Mouse (Mus musculus): ENCODE measurements around the gene Fxyd1.

Fxyd1 gene

DNA sequence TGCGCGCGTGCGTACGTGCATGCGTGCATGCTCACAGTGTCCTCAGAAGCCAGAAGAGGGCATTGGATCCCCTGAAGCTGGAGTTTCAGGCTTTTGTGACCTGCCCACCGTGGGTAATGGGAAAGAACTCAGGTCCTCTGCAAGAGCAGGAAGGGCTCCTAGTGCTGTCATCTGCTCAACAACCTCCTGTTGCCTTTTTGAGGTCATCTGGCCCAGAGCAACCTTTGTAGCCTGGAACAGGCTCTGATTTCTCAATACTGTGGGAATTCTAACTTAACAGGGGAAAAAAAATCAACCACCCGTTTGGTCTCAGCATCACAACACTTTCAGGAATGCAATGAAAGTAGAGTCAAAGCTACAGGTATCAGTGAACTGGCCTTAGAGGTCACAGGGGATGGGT lies 22.7 kb upstream of the Fxyd1 start:
- no peak for DNase-seq (ENCODE audit: extremely low read depth, insufficient read length, low spot score)

- no peak for DNase-seq (ENCODE audit: extremely low read depth, insufficient read length, low spot score)
These were observed 21.0 kb upstream of the Fxyd1 start for GRCm38 (mm10) chr7:31077885-31078445.

- no peak for DNase-seq (ENCODE audit: extremely low read depth, insufficient read length, low spot score)
These were observed 20.5 kb upstream of the Fxyd1 start for GRCm38 (mm10) chr7:31077470-31077869.

DNA sequence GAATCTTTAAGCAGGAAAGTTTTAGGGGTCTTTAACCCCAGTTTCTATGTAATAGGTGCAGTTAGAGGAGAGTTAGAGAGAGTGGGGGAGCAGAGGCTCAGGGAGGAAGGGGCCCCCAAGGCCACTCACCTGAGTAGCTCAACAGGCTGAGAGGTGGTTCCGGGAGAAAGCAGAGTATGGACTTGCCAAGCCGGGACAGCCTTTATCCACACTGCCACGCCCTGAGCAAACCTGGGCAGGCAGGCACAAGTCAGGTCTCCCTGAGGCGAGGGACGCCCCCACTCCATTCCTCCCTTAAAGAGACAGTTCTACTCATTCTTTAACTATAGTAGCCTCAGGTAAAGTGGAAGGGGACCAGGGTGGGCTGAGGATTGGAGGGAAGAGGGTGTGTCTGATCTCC lies 19.5 kb upstream of the Fxyd1 start, which contains the start of gene Fxyd3:
Gene Fxyd3 (minus strand): TSS at position 213 of the 400 bp plus-strand sequence.
- DNase-seq (ENCODE audit: extremely low read depth, insufficient read length, low spot score), result no peak

DNA sequence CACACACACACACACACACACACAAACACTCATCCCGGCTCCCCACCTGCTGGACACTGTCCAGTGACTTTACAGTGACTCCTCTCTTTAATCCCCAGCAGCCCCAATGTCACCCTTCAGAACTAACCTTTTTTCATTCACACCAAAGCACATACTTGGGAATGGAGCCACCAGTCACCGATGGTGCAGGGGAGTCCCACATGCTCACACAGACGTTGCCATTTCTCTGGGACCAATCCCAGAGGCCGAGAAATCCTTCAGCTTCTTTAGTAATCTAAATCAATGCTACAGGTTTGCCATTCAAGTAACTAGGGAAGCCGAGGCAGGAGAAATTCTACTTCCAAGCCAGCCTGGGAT lies 17.7 kb upstream of the Fxyd1 start:
- no peak for DNase-seq (ENCODE audit: extremely low read depth, insufficient read length, low spot score)

DNA sequence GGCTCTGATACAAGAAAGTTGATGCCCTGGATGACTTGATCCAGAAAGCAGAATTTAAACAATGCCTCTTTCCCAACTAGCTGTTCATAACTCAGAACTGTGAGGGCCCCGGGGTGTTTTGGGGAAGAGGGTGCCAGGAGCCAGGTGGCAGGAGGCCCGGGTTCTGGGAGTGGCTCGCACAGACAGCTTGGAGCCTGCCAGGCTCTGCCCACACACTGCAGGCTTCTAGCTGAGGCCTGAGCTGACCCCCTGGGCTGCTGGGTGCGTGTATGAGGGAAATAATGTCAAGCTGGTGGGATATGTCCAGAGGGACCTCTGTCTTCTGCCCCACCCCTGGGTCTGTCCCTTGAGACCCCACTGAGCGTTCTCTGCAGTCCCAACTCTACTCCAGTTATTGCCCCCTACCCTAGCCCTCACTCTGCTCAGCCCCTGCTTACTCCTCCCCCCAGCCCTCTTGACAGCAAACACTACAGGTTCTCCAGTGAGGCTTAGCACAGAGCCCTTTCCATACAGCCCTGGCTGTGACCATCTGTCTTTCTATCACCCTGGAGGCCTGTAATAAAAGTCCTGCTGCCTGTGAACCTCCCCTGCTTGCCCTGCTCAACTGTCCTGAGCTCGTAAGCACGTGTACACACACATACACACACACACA lies 17.2 kb upstream of the Fxyd1 start:
- DNase-seq (ENCODE audit: extremely low read depth, insufficient read length, low spot score), result no peak

- DNase-seq (ENCODE audit: extremely low read depth, insufficient read length, low spot score), result no peak
These were observed 16.5 kb upstream of the Fxyd1 start for GRCm38 (mm10) chr7:31073546-31073945.

GRCm38 (mm10) chr7:31072326-31072725 lies 15.3 kb upstream of the Fxyd1 start:
- DNase-seq (ENCODE audit: extremely low read depth, insufficient read length, low spot score), result no peak

GRCm38 (mm10) chr7:31070324-31070723 lies 13.3 kb upstream of the Fxyd1 start:
- DNase-seq (ENCODE audit: extremely low read depth, insufficient read length, low spot score), result no peak

DNA sequence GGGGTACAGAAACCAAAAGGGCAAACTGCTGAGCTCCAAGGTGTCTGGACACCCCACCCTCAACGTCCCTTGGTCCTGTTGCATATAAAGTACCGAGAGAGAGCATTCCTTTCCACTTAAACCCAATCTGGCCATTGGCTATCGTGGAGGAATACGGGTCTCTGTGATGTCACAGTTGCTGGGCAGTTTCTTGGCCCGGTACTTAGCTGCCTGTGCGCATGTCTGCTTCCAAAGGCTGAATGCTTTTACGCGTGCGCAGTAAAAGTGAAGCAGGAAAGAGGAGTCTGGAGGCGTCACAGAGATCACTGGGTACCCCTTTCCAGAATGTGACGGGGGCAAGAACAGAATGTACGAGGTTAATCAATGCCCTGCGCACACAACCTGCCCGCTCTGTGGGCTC lies 12.5 kb upstream of the Fxyd1 start:
- no peak for DNase-seq (ENCODE audit: extremely low read depth, insufficient read length, low spot score)

GRCm38 (mm10) chr7:31067836-31068235 lies 10.8 kb upstream of the Fxyd1 start:
- no peak for DNase-seq (ENCODE audit: extremely low read depth, insufficient read length, low spot score)

GRCm38 (mm10) chr7:31063074-31063560 lies 6.1 kb upstream of the Fxyd1 start:
- peak; percentile 47 for DNase-seq (ENCODE audit: extremely low read depth, insufficient read length, low spot score)

DNA sequence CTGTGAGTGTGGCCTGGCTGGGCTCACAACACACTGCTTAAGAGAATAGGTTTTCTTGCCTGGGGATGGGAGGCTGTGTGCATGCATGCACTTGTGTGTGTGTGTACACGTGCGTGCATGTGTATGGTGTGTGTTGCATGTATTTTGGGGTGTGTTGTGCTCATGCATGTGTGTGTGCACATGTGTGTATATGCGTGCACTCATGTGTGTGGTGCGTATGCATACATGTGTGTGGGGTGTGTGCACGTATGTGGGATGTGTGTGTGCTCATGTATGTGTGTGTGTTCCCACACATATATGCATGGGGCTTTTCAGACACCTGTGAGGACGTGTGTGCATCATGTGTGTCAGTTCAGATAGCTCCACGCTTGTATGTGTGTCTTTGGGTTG lies 3.6 kb upstream of the Fxyd1 start:
- no peak for DNase-seq (ENCODE audit: extremely low read depth, insufficient read length, low spot score)

GRCm38 (mm10) chr7:31059919-31060620 lies 3.1 kb upstream of the Fxyd1 start:
- no peak for DNase-seq (ENCODE audit: extremely low read depth, insufficient read length, low spot score)

GRCm38 (mm10) chr7:31059108-31059507 lies 2.1 kb upstream of the Fxyd1 start, which contains the start of gene Lgi4:
Gene Lgi4 (plus strand): TSS chr7:31059342.
- DNase-seq (ENCODE audit: extremely low read depth, insufficient read length, low spot score), result peak; percentile 62

DNA sequence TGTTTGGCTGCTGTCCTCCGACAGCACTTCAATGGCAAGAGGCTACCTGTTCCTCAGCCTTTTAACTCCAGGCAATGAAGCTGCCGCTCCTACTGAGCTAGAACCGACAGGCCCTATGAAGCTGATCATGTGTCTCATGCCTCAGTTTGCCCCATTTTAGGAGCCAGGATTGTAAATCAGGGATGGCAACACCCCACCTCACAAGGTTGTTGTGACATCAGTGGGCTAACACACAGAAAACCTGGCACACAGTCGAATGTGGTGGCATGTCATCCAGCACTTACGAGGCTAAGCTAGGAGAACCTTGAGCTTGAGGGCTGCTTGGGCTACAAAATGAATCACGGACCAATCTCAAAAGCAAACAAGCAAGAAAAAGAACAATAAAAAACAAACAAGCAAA lies 1.2 kb upstream of the Fxyd1 start:
- DNase-seq (ENCODE audit: extremely low read depth, insufficient read length, low spot score), result no peak

DNA sequence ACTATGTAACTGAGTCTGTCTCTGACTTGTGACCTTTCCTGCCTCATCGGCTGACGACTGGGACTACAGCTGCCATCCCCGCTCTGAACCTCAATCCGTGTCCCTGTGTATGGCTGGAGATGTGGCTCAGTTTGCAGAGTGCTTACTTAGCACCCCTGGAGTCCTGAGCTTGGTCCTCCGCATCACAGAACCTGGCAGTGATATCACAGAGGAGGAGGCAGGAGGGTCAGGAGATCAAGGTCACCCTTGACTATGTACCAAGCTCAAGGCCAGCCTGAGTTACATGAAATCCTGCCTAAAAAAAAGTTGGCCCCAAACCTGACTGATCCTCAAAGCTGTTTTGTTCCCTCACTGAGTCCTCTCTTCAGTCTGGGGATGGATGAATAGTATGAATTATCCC lies 731 bp upstream of the Fxyd1 start:
- DNase-seq (ENCODE audit: extremely low read depth, insufficient read length, low spot score), result no peak

DNA sequence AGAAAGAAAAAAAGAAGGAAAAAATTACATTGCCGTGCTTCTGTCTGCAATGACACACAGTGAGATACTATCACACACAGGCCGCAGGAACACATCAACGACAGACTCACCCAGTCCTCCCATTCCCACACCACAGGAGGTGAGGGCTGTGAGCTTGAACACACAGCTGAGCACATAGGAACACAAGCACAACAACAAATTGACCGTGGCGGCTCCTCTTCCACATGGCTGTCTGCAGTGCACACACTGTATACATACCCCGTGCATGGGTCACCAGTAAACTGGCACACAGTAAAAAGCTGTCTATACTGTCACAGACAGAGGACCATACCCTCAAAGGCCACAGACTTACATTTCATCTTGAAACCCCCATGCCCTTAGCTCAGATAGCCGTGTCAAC lies 551 bp downstream of the Fxyd1 start:
- DNase-seq (ENCODE audit: extremely low read depth, insufficient read length, low spot score), result no peak

GRCm38 (mm10) chr7:31055883-31056282 lies 1.1 kb downstream of the Fxyd1 start:
- DNase-seq (ENCODE audit: extremely low read depth, insufficient read length, low spot score), result no peak

DNA sequence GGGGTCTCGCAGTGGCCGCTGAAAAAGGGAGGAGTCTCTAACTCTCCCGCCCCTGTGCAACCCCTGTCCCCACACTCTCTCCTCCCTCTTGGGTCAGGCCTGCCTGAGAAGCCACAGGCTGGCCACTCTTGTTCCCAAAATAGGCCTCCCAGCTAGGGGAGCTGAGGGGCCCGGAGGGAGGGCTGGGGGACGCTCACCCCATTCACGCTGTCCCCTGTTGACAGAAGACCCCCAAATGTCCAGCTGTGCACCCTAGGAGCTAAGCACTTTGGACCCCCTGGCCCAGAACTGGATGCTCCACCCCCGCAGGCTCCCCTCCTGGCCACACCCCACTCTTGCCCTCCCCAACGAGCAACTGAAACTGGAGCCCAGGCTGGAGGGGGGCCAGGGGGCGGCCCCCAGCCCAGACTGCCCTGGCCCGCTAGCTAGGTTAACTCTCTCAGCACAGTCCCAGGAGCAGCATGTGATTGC lies 1.6 kb downstream of the Fxyd1 start:
- peak; percentile 48 for DNase-seq (ENCODE audit: extremely low read depth, insufficient read length, low spot score)

GRCm38 (mm10) chr7:31054661-31055320 lies 2.2 kb downstream of the Fxyd1 start:
- DNase-seq (ENCODE audit: extremely low read depth, insufficient read length, low spot score), result no peak

All from 3134 (cell line).